Mouse (Mus musculus): ENCODE measurements around the gene Orm3.

DNA sequence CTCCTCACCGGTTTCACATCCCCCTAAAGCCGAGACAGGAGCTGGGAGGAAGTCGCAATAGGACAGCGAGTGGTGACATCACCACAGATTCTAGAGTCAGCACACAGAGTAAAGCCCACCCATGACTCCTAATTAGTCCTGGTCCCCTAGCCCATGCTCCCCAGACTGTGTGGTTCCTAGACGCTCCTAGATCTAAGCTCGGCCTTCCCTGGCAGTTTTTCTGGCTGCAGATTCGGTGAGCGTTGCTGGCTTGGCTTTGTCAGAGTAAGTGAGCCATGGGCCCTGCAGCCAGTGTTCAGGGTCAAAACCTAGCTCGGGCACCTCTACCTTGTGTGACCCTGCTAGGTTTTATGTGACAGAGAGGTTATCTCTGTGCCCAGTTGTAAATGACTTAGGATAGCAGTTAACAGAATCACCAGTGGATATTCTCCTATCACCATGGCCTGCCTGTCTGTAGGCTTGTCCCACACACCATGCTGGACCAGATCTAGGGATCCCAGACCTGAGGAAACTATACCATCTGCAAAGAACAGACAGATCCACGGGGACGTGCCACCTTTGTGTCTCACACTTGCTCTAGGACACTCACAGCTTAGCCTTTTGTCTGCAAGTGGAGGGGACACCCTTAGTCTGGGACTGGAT is 34.0 kb downstream of the Orm3 start:
- TF ChIP-seq CTCF (IDR thresholded peaks at IDR 0.05; ENCODE audit: low read depth) (no peak), EP300 (IDR thresholded peaks at IDR 0.05; ENCODE audit: low read depth) (peak; percentile 59)
